Mouse (Mus musculus): ENCODE data around the gene Rnf144b. TPM values are rescaled to one million over a fixed set of nuclear protein-coding genes. Genes with fewer than 3 reads are reported as not detected.

The Rnf144b gene
- polyA plus RNA-seq, 1 experiment from 2014 or later, result 3.7 TPM

- TF ChIP-seq EP300 (optimal IDR thresholded peaks at IDR 0.05) (no peak), CTCF (IDR thresholded peaks at IDR 0.05; ENCODE audit: low read depth) (no peak)
- no peak overlapping the region for H3K4me2 ChIP-seq (replicated peaks; ENCODE audit: low read depth)
- no peaks in the 10 kb centered on the region for H3K9me3 ChIP-seq (ENCODE audit: control insufficient read depth, low read length)
- no peaks in the 10 kb centered on the region; the same call in 1 of the 2 replicates for H3K4me1 ChIP-seq (replicated peaks; ENCODE audit: control insufficient read depth, insufficient read depth)
- 50% methylated on average over 5 of the region's 5 CpGs for WGBS
- H3K4me3 ChIP-seq (ENCODE audit: low read depth, low read length), result no peak overlapping the region
- H3K27me3 ChIP-seq (ENCODE audit: control insufficient read depth, insufficient read depth, low read length), result no peaks in the 10 kb centered on the region
- no peak overlapping the region for H3K9ac ChIP-seq (ENCODE audit: low read length)
- DNase-seq (ENCODE audit: low spot score) (no peak), ATAC-seq (ENCODE audit: low FRiP score, low TSS enrichment) (peak; percentile 70)
- H3K27ac ChIP-seq (replicated peaks), result peak overlapping the region; percentile 40; the same call in 1 of the 2 replicates
- no peaks in the 10 kb centered on the region; the same call in 1 of the 2 replicates for H3K36me3 ChIP-seq (ENCODE audit: control insufficient read depth, insufficient read depth, low read length)
These were observed 94.7 kb downstream of the Rnf144b start for GRCm38 (mm10) chr13:47217107-47217571.

GRCm38 (mm10) chr13:47218351-47218750 is 95.9 kb downstream of the Rnf144b start:
- DNase-seq (ENCODE audit: low spot score), result no peak
- H3K27me3 ChIP-seq (ENCODE audit: control insufficient read depth, insufficient read depth, low read length), result no peaks in the 10 kb centered on the region
- TF ChIP-seq EP300 (optimal IDR thresholded peaks at IDR 0.05) (no peak), CTCF (IDR thresholded peaks at IDR 0.05; ENCODE audit: low read depth) (no peak)
- H3K4me2 ChIP-seq (replicated peaks; ENCODE audit: low read depth), result no peak overlapping the region
- no peaks in the 10 kb centered on the region for H3K9me3 ChIP-seq (ENCODE audit: control insufficient read depth, low read length)
- no peak overlapping the region for H3K4me3 ChIP-seq (ENCODE audit: low read depth, low read length)
- H3K4me1 ChIP-seq (replicated peaks; ENCODE audit: control insufficient read depth, insufficient read depth), result no peaks in the 10 kb centered on the region; the same call in 1 of the 2 replicates
- no peaks in the 10 kb centered on the region; the same call in 1 of the 2 replicates for H3K36me3 ChIP-seq (ENCODE audit: control insufficient read depth, insufficient read depth, low read length)
- no peak overlapping the region for H3K9ac ChIP-seq (ENCODE audit: low read length)
- 70% methylated on average over 6 of the region's 6 CpGs for WGBS
- H3K27ac ChIP-seq (replicated peaks), result no peak overlapping the region
- no peak for ATAC-seq (ENCODE audit: low FRiP score, low TSS enrichment)

- 71% methylated on average over 10 of the region's 10 CpGs for WGBS
- Histone ChIP-seq H3K4me1 (replicated peaks; ENCODE audit: control insufficient read depth, insufficient read depth) (peaks cover 3% of the 10 kb centered on the region; the same call in 1 of the 2 replicates), H3K9ac (ENCODE audit: low read length) (no peak overlapping the region), H3K9me3 (ENCODE audit: control insufficient read depth, low read length) (no peaks in the 10 kb centered on the region), H3K36me3 (ENCODE audit: control insufficient read depth, insufficient read depth, low read length) (no peaks in the 10 kb centered on the region), H3K4me2 (replicated peaks; ENCODE audit: low read depth) (no peak overlapping the region), H3K27ac (replicated peaks) (no peak overlapping the region), H3K4me3 (ENCODE audit: low read depth, low read length) (no peak overlapping the region), H3K27me3 (ENCODE audit: control insufficient read depth, insufficient read depth, low read length) (no peaks in the 10 kb centered on the region)
- TF ChIP-seq CTCF (IDR thresholded peaks at IDR 0.05; ENCODE audit: low read depth), result no peak
- no peak for TF ChIP-seq EP300 (optimal IDR thresholded peaks at IDR 0.05)
- no peak for DNase-seq (ENCODE audit: low spot score)
- ATAC-seq (ENCODE audit: low FRiP score, low TSS enrichment), result no peak
These were observed 98.0 kb downstream of the Rnf144b start for GRCm38 (mm10) chr13:47220426-47220825.

GRCm38 (mm10) chr13:47223576-47224538 is 101.4 kb downstream of the Rnf144b start:
- Histone ChIP-seq H3K36me3 (ENCODE audit: control insufficient read depth, insufficient read depth, low read length) (no peaks in the 10 kb centered on the region), H3K4me2 (replicated peaks; ENCODE audit: low read depth) (no peak overlapping the region), H3K4me1 (replicated peaks; ENCODE audit: control insufficient read depth, insufficient read depth) (peaks cover 3% of the 10 kb centered on the region; the same call in 1 of the 2 replicates), H3K9ac (ENCODE audit: low read length) (no peak overlapping the region), H3K9me3 (ENCODE audit: control insufficient read depth, low read length) (no peaks in the 10 kb centered on the region), H3K27ac (replicated peaks) (peak overlapping the region; percentile 78), H3K27me3 (ENCODE audit: control insufficient read depth, insufficient read depth, low read length) (no peaks in the 10 kb centered on the region), H3K4me3 (ENCODE audit: low read depth, low read length) (no peak overlapping the region)
- TF ChIP-seq EP300 (optimal IDR thresholded peaks at IDR 0.05) (no peak), CTCF (IDR thresholded peaks at IDR 0.05; ENCODE audit: low read depth) (no peak)
- 53% methylated on average over 18 of the region's 18 CpGs for WGBS
- DNase-seq (ENCODE audit: low spot score) (peak; percentile 58), ATAC-seq (ENCODE audit: low FRiP score, low TSS enrichment) (peak; percentile 43)

- Histone ChIP-seq H3K4me1 (replicated peaks; ENCODE audit: control insufficient read depth, insufficient read depth) (peaks cover 3% of the 10 kb centered on the region; the same call in 1 of the 2 replicates), H3K9me3 (ENCODE audit: control insufficient read depth, low read length) (no peaks in the 10 kb centered on the region), H3K36me3 (ENCODE audit: control insufficient read depth, insufficient read depth, low read length) (no peaks in the 10 kb centered on the region; the same call in 1 of the 2 replicates), H3K4me2 (replicated peaks; ENCODE audit: low read depth) (no peak overlapping the region), H3K27me3 (ENCODE audit: control insufficient read depth, insufficient read depth, low read length) (no peaks in the 10 kb centered on the region), H3K9ac (ENCODE audit: low read length) (no peak overlapping the region), H3K4me3 (ENCODE audit: low read depth, low read length) (no peak overlapping the region), H3K27ac (replicated peaks) (no peak overlapping the region)
- ATAC-seq (ENCODE audit: low FRiP score, low TSS enrichment) (peak; percentile 61), DNase-seq (ENCODE audit: low spot score) (no peak)
- TF ChIP-seq CTCF (IDR thresholded peaks at IDR 0.05; ENCODE audit: low read depth) (no peak), EP300 (optimal IDR thresholded peaks at IDR 0.05) (no peak)
- WGBS, result 33% methylated on average over 14 of the region's 14 CpGs
These were observed 102.3 kb downstream of the Rnf144b start for GRCm38 (mm10) chr13:47224648-47225323.

Data from stomach, postnatal 0 days (tissue).